Mouse (Mus musculus): ENCODE measurements around the gene Myo7a. TPM values are rescaled to one million over a fixed set of nuclear protein-coding genes. Genes with fewer than 3 reads are reported as not detected.

The Myo7a gene
- polyA plus RNA-seq, 1 experiment from 2014 or later: 8.3 TPM

DNA sequence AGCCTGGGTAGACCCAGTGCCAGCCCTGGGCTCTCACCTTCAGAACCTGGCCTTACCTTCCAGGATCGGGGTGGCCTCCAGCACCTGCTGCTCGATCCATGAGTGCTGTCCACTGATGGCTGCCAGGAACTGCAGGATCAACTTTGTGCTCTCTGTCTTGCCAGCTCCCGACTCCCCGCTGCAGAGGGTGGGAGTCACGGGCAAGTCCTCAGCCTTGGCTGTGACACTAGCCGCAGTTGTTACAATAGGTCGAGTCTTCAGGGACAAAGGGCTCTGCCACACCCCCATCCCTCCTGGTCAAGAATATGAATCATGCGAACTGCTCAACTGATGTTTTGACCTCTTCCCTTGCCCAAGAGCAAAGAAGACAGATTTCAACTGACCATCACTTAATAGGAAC is 21.8 kb downstream of the Myo7a start:
- H3K27ac ChIP-seq: no peak overlapping the region
- peaks cover 4% of the 10 kb centered on the region; the same call in 1 of the 2 replicates for H3K4me1 ChIP-seq (replicated peaks)
- H3K27me3 ChIP-seq: no peaks in the 10 kb centered on the region
- no peak for DNase-seq
- no peak overlapping the region for H3K4me3 ChIP-seq (replicated peaks)
- no peak overlapping the region for H3K9ac ChIP-seq
- 76% methylated on average over 8 of the region's 8 CpGs for WGBS (ENCODE audit: insufficient replicate concordance)
- ATAC-seq (ENCODE audit: low read depth): no peak
- no peak overlapping the region for H3K4me2 ChIP-seq
- H3K9me3 ChIP-seq (replicated peaks): no peaks in the 10 kb centered on the region
- peaks cover 17% of the 10 kb centered on the region for H3K36me3 ChIP-seq

DNA sequence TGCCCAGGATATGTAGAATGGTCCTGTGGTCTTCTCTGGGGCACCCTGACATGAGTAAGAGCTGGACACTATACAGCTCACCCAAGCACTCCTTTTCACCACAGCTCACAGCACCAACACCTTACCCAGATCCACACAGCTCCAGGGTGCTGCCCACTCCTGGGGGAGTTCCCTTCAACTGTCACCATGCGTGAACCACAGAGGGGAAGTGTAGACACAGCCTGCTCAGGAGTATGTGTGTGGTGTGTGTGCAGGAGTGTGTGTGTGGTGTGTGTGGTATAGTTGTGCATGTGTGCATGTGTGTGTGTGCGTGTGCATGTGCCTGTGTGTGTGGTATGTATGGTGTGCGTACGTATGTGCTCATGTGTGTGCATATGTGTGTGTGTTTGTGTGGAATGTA is 23.5 kb downstream of the Myo7a start:
- H3K4me2 ChIP-seq: no peak overlapping the region
- no peak for DNase-seq
- WGBS (ENCODE audit: insufficient replicate concordance): 82% methylated on average over 4 of the region's 4 CpGs
- no peak overlapping the region for H3K9ac ChIP-seq
- no peaks in the 10 kb centered on the region for H3K4me1 ChIP-seq (replicated peaks)
- H3K4me3 ChIP-seq (replicated peaks): no peak overlapping the region
- ATAC-seq (ENCODE audit: low read depth): no peak
- no peaks in the 10 kb centered on the region for H3K9me3 ChIP-seq (replicated peaks)
- H3K36me3 ChIP-seq: peaks cover 17% of the 10 kb centered on the region
- H3K27me3 ChIP-seq: no peaks in the 10 kb centered on the region
- no peak overlapping the region for H3K27ac ChIP-seq

DNA sequence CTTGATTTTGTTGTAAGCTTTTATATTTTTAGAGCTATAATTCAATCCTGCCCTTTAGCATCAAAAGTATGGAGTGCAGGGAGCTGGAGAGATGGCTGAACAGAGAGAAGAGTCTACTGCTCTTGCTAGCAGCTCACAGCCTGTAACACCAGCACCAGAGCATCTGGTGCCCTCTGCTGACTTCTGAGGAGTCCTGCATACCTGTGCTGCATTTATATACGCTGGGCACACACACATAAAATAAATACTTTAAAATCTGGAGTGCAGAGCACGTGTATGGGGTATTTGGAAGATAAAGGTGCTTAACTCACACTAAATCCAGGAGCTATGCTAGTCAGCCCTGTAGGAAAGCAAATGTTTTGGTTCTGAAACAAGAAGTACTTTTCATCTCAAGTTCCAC is 33.0 kb downstream of the Myo7a start:
- Histone ChIP-seq H3K4me3 (replicated peaks) (no peak overlapping the region), H3K27me3 (no peaks in the 10 kb centered on the region), H3K4me1 (replicated peaks) (peaks cover 20% of the 10 kb centered on the region; the same call in 1 of the 2 replicates), H3K4me2 (no peak overlapping the region), H3K9ac (no peak overlapping the region), H3K9me3 (replicated peaks) (no peaks in the 10 kb centered on the region), H3K27ac (no peak overlapping the region), H3K36me3 (peaks cover 3% of the 10 kb centered on the region; the same call in 1 of the 2 replicates)
- DNase-seq: no peak
- ATAC-seq (ENCODE audit: low read depth): no peak
- 38% methylated on average over 2 of the region's 2 CpGs for WGBS (ENCODE audit: insufficient replicate concordance)

DNA sequence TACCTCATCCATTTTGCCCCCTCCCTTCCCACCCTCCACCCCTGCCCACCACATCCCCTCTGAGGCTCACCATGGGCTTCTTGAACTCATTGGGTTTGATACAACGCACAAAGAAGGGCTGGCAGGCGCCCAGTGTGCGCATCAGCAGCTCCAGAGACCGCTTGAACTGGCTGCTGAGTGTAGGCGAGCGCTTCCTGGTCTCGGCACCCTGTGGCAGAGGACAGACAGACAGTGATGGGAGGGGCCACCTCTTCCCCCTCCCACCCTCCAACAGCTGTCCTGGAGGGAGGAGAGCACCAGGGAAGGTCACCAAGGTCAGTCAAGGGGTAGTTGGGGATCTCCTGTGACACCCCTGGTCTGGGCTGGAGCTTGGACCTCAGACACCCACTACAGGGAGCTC is 34.0 kb downstream of the Myo7a start:
- ATAC-seq (ENCODE audit: low read depth) (peak; percentile 17; the same call in 1 of the 2 replicates), DNase-seq (no peak)
- Histone ChIP-seq H3K27ac (peak overlapping the region; percentile 5; the same call in 1 of the 2 replicates), H3K4me3 (replicated peaks) (peak overlapping the region; percentile 34), H3K36me3 (peaks cover 12% of the 10 kb centered on the region; the same call in 1 of the 2 replicates), H3K27me3 (no peaks in the 10 kb centered on the region), H3K9me3 (replicated peaks) (no peaks in the 10 kb centered on the region), H3K4me2 (peak overlapping the region; percentile 38), H3K9ac (no peak overlapping the region), H3K4me1 (replicated peaks) (peaks cover 20% of the 10 kb centered on the region; the same call in 1 of the 2 replicates)
- WGBS (ENCODE audit: insufficient replicate concordance): 15% methylated on average over 7 of the region's 7 CpGs

DNA sequence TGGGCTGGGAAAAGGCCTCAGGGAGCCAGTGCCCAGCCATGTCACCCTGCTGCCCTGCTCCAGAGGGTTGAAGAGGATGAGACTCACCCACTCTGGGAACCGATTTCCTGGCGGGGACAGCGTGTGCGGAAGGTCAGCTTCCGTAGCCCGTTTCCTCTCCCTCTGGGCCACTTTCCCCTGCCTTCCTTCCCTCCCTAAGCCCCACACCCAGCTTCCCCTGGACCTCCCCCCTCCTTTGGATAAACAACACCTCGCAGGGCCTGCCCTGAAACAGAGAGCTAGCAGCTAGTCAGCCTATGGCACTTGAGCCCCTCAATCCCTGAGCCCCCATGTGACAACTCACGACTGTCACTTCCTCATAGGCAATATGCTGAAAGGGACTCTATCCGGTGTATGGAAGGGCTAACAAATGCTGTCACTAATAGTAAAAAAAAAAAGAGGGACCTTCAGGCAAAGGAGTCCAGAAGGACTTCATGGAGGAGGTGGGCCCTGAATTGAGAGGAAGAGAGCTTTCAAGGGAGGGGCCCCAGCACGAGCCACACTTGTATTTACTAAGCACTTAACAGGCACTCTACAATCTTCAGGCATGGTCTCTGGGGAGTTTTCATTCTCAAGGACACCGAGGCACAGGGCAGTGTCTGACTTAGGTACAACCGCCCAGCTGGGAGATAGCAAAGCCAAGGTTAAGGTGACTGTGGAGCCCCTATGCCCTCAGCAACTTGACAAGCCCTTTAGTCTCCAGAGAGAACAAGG is 34.6 kb downstream of the Myo7a start:
- no peak for ATAC-seq (ENCODE audit: low read depth)
- no peaks in the 10 kb centered on the region for H3K9me3 ChIP-seq (replicated peaks)
- H3K27me3 ChIP-seq: no peaks in the 10 kb centered on the region
- H3K4me1 ChIP-seq (replicated peaks): peaks cover 20% of the 10 kb centered on the region; the same call in 1 of the 2 replicates
- peak overlapping the region; percentile 38 for H3K4me2 ChIP-seq
- no peak overlapping the region for H3K9ac ChIP-seq
- peak overlapping the region; percentile 34 for H3K4me3 ChIP-seq (replicated peaks)
- H3K36me3 ChIP-seq: peaks cover 17% of the 10 kb centered on the region; the same call in 1 of the 2 replicates
- DNase-seq: no peak
- H3K27ac ChIP-seq: peak overlapping the region; percentile 5
- 17% methylated on average over 12 of the region's 12 CpGs for WGBS (ENCODE audit: insufficient replicate concordance)

DNA sequence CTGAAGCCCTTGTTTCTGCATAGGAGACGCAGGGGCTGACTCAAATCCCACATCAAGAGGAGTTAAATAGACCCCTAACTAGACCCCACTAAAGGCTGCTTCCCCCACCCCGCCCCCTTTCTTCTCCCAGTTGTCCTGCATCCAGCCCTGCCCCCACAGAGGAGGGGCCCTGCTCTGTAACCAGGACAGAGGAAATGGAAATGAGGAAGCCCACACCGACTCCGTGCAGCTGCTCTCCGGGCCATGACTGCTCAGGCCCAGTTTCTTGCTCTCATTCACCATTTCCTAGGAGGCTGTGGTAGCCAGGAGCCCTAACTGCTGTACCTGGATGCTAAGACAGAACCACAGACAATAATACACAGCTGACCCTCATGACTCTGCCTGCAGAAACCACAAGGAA is 36.9 kb downstream of the Myo7a start:
- no peak overlapping the region for H3K4me2 ChIP-seq
- H3K27ac ChIP-seq: no peak overlapping the region
- DNase-seq (no peak), ATAC-seq (ENCODE audit: low read depth) (no peak)
- H3K9ac ChIP-seq: no peak overlapping the region
- WGBS (ENCODE audit: insufficient replicate concordance): 38% methylated on average over 5 of the region's 5 CpGs
- H3K36me3 ChIP-seq: peaks cover 38% of the 10 kb centered on the region; the same call in 1 of the 2 replicates
- H3K4me1 ChIP-seq (replicated peaks): peaks cover 20% of the 10 kb centered on the region; the same call in 1 of the 2 replicates
- no peaks in the 10 kb centered on the region for H3K9me3 ChIP-seq (replicated peaks)
- H3K4me3 ChIP-seq (replicated peaks): no peak overlapping the region
- H3K27me3 ChIP-seq: no peaks in the 10 kb centered on the region

DNA sequence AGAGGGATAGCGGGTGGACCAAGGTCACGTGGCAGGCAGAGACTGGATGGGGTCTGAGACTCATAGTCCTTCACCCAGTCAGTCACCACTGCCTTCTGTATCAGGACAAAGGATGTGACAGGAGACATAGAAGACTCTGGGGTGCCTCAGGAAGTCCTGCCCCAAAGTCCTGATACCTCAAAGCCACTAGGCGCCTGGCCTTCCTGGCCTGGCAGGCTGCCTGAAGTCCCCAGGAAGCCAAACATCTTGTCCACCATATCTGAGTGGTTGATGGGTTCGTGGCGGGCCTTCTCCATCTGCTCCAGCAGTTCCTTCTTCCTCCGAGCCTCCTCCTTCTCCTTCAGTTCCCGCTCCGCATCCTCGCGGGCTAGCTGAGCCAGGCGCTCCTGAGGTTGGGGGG is 41.9 kb downstream of the Myo7a start:
- Histone ChIP-seq H3K4me1 (replicated peaks) (peaks cover 9% of the 10 kb centered on the region), H3K27me3 (no peaks in the 10 kb centered on the region), H3K9ac (no peak overlapping the region), H3K9me3 (replicated peaks) (no peaks in the 10 kb centered on the region), H3K27ac (no peak overlapping the region), H3K36me3 (peaks cover 60% of the 10 kb centered on the region), H3K4me2 (no peak overlapping the region), H3K4me3 (replicated peaks) (no peak overlapping the region)
- WGBS (ENCODE audit: insufficient replicate concordance): 74% methylated on average over 11 of the region's 11 CpGs
- ATAC-seq (ENCODE audit: low read depth) (0 out of 2 replicates have a peak, but pooled peaks have one; percentile 19), DNase-seq (no peak)

DNA sequence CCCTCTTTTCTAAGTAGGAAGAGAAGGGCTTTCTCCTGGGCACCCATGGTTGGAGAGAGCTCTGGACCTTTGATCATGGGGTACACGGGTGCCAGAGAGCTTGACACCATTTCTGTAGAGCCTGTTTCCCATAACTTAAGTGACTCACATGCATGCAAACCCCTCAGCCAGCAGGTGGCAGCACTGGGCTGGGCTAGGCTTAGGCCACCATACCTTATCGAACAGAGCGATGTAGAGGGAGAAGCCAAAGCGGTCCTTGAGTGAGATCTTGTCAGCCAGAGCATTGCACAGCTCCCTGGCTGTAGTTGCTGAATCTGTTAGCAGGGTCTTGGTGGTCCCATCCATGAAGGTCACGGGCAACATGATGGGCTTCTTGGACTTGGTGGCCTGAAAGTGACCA is 47.7 kb downstream of the Myo7a start:
- ATAC-seq (ENCODE audit: low read depth) (peak; percentile 58; the same call in 1 of the 2 replicates), DNase-seq (peak; percentile 65)
- no peaks in the 10 kb centered on the region for H3K27me3 ChIP-seq
- no peak overlapping the region for H3K9ac ChIP-seq
- H3K9me3 ChIP-seq (replicated peaks): no peaks in the 10 kb centered on the region
- H3K4me3 ChIP-seq (replicated peaks): no peak overlapping the region
- no peak overlapping the region for H3K27ac ChIP-seq
- WGBS (ENCODE audit: insufficient replicate concordance): 27% methylated on average over 5 of the region's 5 CpGs
- no peak overlapping the region for H3K4me2 ChIP-seq
- peaks cover 11% of the 10 kb centered on the region for H3K4me1 ChIP-seq (replicated peaks)
- peaks cover 47% of the 10 kb centered on the region for H3K36me3 ChIP-seq

DNA sequence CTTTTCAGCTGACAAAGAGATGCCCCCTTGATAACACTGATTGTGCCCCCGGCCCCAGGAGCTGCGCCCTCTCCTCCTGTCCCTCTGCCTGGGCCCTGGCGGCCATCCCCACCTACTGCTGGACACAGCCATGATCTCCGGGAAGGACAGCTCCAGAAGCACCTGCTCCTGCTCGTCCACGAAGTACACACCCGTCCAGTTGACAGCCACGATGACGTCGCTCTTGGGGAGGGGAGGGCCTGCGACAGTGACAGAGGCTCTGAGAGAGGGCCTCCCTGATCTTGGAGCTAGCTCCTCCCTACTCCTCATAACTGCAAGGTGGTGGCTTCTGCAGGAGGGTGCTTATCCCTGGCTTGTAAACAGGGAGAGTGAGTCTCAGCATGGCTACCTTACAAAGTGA is 53.1 kb downstream of the Myo7a start:
- Histone ChIP-seq H3K27ac (no peak overlapping the region), H3K4me1 (replicated peaks) (peaks cover 8% of the 10 kb centered on the region), H3K9me3 (replicated peaks) (no peaks in the 10 kb centered on the region), H3K4me2 (no peak overlapping the region), H3K9ac (no peak overlapping the region), H3K27me3 (no peaks in the 10 kb centered on the region), H3K36me3 (peaks cover 45% of the 10 kb centered on the region), H3K4me3 (replicated peaks) (no peak overlapping the region)
- peak; percentile 48; the same call in 1 of the 2 replicates for ATAC-seq (ENCODE audit: low read depth)
- WGBS (ENCODE audit: insufficient replicate concordance): 55% methylated on average over 11 of the region's 11 CpGs
- no peak for DNase-seq

DNA sequence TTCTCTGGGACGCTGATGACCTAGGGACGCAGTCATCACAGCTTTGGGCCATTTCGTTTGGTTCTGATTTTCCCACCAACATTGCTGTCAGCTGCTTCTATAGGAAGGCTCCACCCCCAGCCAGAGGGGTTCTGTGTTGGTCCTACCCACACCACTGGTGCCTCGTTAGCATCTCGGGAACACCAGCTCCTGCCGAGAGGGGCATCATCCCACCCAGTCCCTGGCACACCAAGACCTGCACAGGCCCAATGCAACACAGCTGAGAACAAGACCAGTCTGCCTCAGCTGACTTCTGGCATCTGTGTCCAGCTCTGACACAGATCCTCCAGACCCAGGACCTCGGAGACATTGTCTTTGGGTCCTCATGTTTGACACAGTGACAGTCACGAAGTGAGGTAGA is 64.4 kb downstream of the Myo7a start:
- H3K36me3 ChIP-seq: 0 out of 2 replicates have a peak, but pooled peaks cover 4% of the 10 kb centered on the region
- no peak overlapping the region for H3K9ac ChIP-seq
- H3K4me1 ChIP-seq (replicated peaks): no peaks in the 10 kb centered on the region
- no peaks in the 10 kb centered on the region for H3K27me3 ChIP-seq
- no peak overlapping the region for H3K27ac ChIP-seq
- H3K4me2 ChIP-seq: no peak overlapping the region
- no peaks in the 10 kb centered on the region for H3K9me3 ChIP-seq (replicated peaks)
- no peak overlapping the region for H3K4me3 ChIP-seq (replicated peaks)
- ATAC-seq (ENCODE audit: low read depth): no peak
- 72% methylated on average over 8 of the region's 8 CpGs for WGBS (ENCODE audit: insufficient replicate concordance)
- DNase-seq: no peak

DNA sequence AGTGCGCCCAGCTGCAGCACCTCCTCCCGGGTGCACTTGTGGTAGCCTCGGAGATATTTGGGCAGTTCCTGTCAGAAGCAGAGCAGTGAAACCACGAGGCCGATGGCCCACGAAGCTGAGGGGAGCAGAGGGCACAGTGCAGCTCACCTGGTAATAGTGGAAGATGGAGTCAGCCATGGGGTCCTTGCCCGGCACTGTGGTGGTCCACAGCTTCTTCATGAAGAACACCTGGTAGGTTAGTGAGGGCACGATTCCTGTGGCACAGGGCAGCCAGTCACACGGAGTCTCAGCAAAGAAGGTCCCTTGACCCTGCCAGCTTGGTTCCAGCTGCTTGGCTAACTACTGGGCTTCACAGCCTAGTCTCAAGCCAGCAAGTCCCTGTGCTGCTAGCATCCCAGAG is 64.9 kb downstream of the Myo7a start:
- Histone ChIP-seq H3K4me3 (replicated peaks) (no peak overlapping the region), H3K4me1 (replicated peaks) (no peaks in the 10 kb centered on the region), H3K9me3 (replicated peaks) (no peaks in the 10 kb centered on the region), H3K4me2 (no peak overlapping the region), H3K9ac (no peak overlapping the region), H3K27ac (no peak overlapping the region), H3K27me3 (no peaks in the 10 kb centered on the region), H3K36me3 (0 out of 2 replicates have a peak, but pooled peaks cover 4% of the 10 kb centered on the region)
- 67% methylated on average over 9 of the region's 9 CpGs for WGBS (ENCODE audit: insufficient replicate concordance)
- no peak for DNase-seq
- ATAC-seq (ENCODE audit: low read depth): no peak

DNA sequence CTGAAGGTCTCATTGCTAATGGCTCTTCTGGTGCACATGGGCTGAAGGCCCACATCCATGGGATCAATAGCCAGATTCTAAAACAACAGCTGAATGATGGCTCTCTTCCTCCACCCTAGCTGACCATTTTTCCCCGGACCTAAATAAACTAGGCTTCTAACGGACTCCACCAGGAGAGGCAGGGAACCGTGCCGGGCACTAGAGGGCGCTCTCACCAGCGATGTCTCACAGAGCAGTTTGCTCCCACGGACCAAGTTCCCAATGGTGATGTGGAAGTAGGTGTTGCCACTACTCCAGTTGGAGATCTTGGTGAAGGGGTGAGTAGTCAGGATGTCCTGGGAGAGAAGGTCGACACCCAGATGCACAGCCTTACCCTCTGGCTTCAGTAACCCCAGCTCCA is 67.3 kb downstream of the Myo7a start:
- H3K9me3 ChIP-seq (replicated peaks): no peaks in the 10 kb centered on the region
- DNase-seq: no peak
- no peak overlapping the region for H3K27ac ChIP-seq
- 16% methylated on average over 8 of the region's 8 CpGs for WGBS (ENCODE audit: insufficient replicate concordance)
- ATAC-seq (ENCODE audit: low read depth): no peak
- no peak overlapping the region for H3K9ac ChIP-seq
- H3K4me1 ChIP-seq (replicated peaks): no peaks in the 10 kb centered on the region
- H3K4me2 ChIP-seq: no peak overlapping the region
- 0 out of 2 replicates have a peak, but pooled peaks cover 4% of the 10 kb centered on the region for H3K36me3 ChIP-seq
- no peak overlapping the region for H3K4me3 ChIP-seq (replicated peaks)
- no peaks in the 10 kb centered on the region for H3K27me3 ChIP-seq

Data from liver, embryonic 13.5 days (tissue).